Mouse (Mus musculus): ENCODE data around the gene Nr2c1. TPM values are rescaled to one million over a fixed set of nuclear protein-coding genes. Genes with fewer than 3 reads are reported as not detected.

The Nr2c1 gene
- polyA plus RNA-seq, 1 experiment = 2.8 TPM

- Histone ChIP-seq H3K36me3 (ENCODE audit: control insufficient read depth, insufficient read depth, low read length) (peaks cover 5% of the 10 kb centered on the region), H3K27me3 (ENCODE audit: control insufficient read depth, insufficient read depth, low read length) (no peaks in the 10 kb centered on the region), H3K4me3 (ENCODE audit: low read depth, low read length) (no peak overlapping the region), H3K4me1 (ENCODE audit: control insufficient read depth, insufficient read depth, insufficient read length, low read length) (peaks cover 8% of the 10 kb centered on the region), H3K27ac (ENCODE audit: insufficient read depth, low read depth, low read length) (peak overlapping the region; percentile 80)
- TF ChIP-seq CTCF (IDR thresholded peaks at IDR 0.05; ENCODE audit: extremely low read depth, insufficient read length, insufficient replicate concordance, low read depth, low read length) (no peak), POLR2A (IDR thresholded peaks at IDR 0.05; ENCODE audit: low read depth, low read length) (no peak)
Measured at GRCm38 (mm10) chr10:94153841-94154240, 6.0 kb downstream of the Nr2c1 start.

DNA sequence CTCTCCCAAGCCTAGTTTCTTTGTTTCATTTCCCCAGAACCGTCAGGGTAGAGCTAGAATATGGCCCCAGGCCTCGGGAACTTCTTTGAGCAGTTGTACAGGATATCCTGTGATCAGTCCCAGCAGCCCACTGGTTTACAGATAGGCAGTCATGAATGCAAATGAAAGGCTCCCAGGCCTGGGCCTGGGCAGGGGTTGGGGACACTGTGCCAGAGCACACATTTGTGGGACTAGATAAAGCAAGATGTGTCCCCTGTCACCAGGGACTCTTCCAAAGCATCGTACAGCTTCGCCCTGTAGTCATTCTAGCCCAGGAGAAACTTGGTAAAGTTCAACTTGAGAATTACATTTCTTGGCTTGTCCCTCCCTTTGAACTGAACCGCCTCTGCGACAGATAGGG is 11.1 kb downstream of the Nr2c1 start:
- no peaks in the 10 kb centered on the region for H3K27me3 ChIP-seq (ENCODE audit: control insufficient read depth, insufficient read depth, low read length)
- no peak for TF ChIP-seq POLR2A (IDR thresholded peaks at IDR 0.05; ENCODE audit: low read depth, low read length)
- no peak for TF ChIP-seq CTCF (IDR thresholded peaks at IDR 0.05; ENCODE audit: extremely low read depth, insufficient read length, insufficient replicate concordance, low read depth, low read length)

GRCm38 (mm10) chr10:94159406-94159805 is 11.6 kb downstream of the Nr2c1 start:
- H3K27ac ChIP-seq (ENCODE audit: insufficient read depth, low read depth, low read length) = no peak overlapping the region
- H3K4me1 ChIP-seq (ENCODE audit: control insufficient read depth, insufficient read depth, insufficient read length, low read length) = no peaks in the 10 kb centered on the region
- H3K27me3 ChIP-seq (ENCODE audit: control insufficient read depth, insufficient read depth, low read length) = no peaks in the 10 kb centered on the region
- TF ChIP-seq POLR2A (IDR thresholded peaks at IDR 0.05; ENCODE audit: low read depth, low read length) (no peak), CTCF (IDR thresholded peaks at IDR 0.05; ENCODE audit: extremely low read depth, insufficient read length, insufficient replicate concordance, low read depth, low read length) (no peak)
- H3K36me3 ChIP-seq (ENCODE audit: control insufficient read depth, insufficient read depth, low read length) = peaks cover 28% of the 10 kb centered on the region
- whole genome bisulfite sequencing = 96% methylated on average over 4 of the region's 4 CpGs
- H3K4me3 ChIP-seq (ENCODE audit: low read depth, low read length) = no peak overlapping the region

More for the DNA sequence above, 11.1 kb downstream of the Nr2c1 start:
- WGBS = 95% methylated on average over 6 of the region's 6 CpGs
- Histone ChIP-seq H3K4me1 (ENCODE audit: control insufficient read depth, insufficient read depth, insufficient read length, low read length) (no peaks in the 10 kb centered on the region), H3K4me3 (ENCODE audit: low read depth, low read length) (no peak overlapping the region), H3K27ac (ENCODE audit: insufficient read depth, low read depth, low read length) (no peak overlapping the region), H3K36me3 (ENCODE audit: control insufficient read depth, insufficient read depth, low read length) (peaks cover 24% of the 10 kb centered on the region)

GRCm38 (mm10) chr10:94161051-94161765 is 13.4 kb downstream of the Nr2c1 start:
- 93% methylated on average over 5 of the region's 5 CpGs for WGBS
- TF ChIP-seq POLR2A (IDR thresholded peaks at IDR 0.05; ENCODE audit: low read depth, low read length) (no peak), CTCF (IDR thresholded peaks at IDR 0.05; ENCODE audit: extremely low read depth, insufficient read length, insufficient replicate concordance, low read depth, low read length) (no peak)
- peaks cover 36% of the 10 kb centered on the region for H3K36me3 ChIP-seq (ENCODE audit: control insufficient read depth, insufficient read depth, low read length)
- no peaks in the 10 kb centered on the region for H3K27me3 ChIP-seq (ENCODE audit: control insufficient read depth, insufficient read depth, low read length)
- H3K4me3 ChIP-seq (ENCODE audit: low read depth, low read length) = no peak overlapping the region
- H3K4me1 ChIP-seq (ENCODE audit: control insufficient read depth, insufficient read depth, insufficient read length, low read length) = no peaks in the 10 kb centered on the region
- H3K27ac ChIP-seq (ENCODE audit: insufficient read depth, low read depth, low read length) = no peak overlapping the region

DNA sequence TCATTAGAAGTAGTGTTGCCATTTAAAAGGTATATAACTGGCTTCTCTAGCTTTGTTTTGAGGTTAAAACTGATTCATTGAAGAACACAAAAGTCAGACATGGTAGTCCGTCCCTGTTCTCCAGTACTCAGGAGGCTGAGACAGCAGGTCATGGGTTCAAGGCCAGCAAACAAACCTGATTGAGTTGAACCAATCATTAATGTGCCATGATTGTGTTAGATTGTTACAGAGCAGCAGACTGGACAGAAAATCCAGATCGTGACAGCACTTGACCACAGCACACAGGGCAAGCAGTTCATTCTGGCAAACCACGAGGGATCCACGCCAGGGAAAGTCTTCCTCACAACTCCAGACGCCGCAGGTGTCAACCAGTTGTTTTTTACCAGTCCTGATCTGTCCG is 14.2 kb downstream of the Nr2c1 start:
- TF ChIP-seq POLR2A (IDR thresholded peaks at IDR 0.05; ENCODE audit: low read depth, low read length) (no peak), CTCF (IDR thresholded peaks at IDR 0.05; ENCODE audit: extremely low read depth, insufficient read length, insufficient replicate concordance, low read depth, low read length) (no peak)
- Histone ChIP-seq H3K4me3 (ENCODE audit: low read depth, low read length) (no peak overlapping the region), H3K4me1 (ENCODE audit: control insufficient read depth, insufficient read depth, insufficient read length, low read length) (no peaks in the 10 kb centered on the region), H3K36me3 (ENCODE audit: control insufficient read depth, insufficient read depth, low read length) (peaks cover 39% of the 10 kb centered on the region), H3K27me3 (ENCODE audit: control insufficient read depth, insufficient read depth, low read length) (no peaks in the 10 kb centered on the region), H3K27ac (ENCODE audit: insufficient read depth, low read depth, low read length) (no peak overlapping the region)
- WGBS = 95% methylated on average over 7 of the region's 7 CpGs

- WGBS = 83% methylated on average over 5 of the region's 5 CpGs
- H3K36me3 ChIP-seq (ENCODE audit: control insufficient read depth, insufficient read depth, low read length) = peaks cover 50% of the 10 kb centered on the region
- TF ChIP-seq POLR2A (IDR thresholded peaks at IDR 0.05; ENCODE audit: low read depth, low read length) = no peak
- no peak for TF ChIP-seq CTCF (IDR thresholded peaks at IDR 0.05; ENCODE audit: extremely low read depth, insufficient read length, insufficient replicate concordance, low read depth, low read length)
Measured at GRCm38 (mm10) chr10:94164104-94164845, 16.5 kb downstream of the Nr2c1 start.

DNA sequence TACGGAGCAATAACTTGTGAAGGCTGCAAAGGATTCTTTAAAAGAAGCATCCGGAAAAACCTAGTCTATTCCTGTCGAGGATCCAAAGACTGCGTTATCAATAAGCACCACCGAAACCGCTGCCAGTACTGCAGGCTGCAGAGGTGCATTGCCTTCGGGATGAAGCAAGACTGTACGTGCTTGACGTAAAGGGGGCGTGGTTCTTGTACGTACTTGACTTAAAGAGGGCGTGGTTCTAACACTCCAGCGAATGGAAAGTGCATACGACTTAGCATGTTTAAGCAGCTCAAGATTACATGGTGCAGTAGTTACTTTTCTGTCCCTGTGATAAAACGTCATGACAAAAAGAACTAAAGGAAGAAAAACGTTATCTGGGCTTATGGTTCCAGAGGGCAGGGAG is 17.6 kb downstream of the Nr2c1 start:
- TF ChIP-seq POLR2A (IDR thresholded peaks at IDR 0.05; ENCODE audit: low read depth, low read length) = no peak
- no peak for TF ChIP-seq CTCF (IDR thresholded peaks at IDR 0.05; ENCODE audit: extremely low read depth, insufficient read length, insufficient replicate concordance, low read depth, low read length)
- Histone ChIP-seq H3K4me1 (ENCODE audit: control insufficient read depth, insufficient read depth, insufficient read length, low read length) (no peaks in the 10 kb centered on the region), H3K4me3 (ENCODE audit: low read depth, low read length) (no peak overlapping the region), H3K27me3 (ENCODE audit: control insufficient read depth, insufficient read depth, low read length) (no peaks in the 10 kb centered on the region), H3K36me3 (ENCODE audit: control insufficient read depth, insufficient read depth, low read length) (peaks cover 53% of the 10 kb centered on the region), H3K27ac (ENCODE audit: insufficient read depth, low read depth, low read length) (no peak overlapping the region)
- 78% methylated on average over 16 of the region's 16 CpGs for WGBS

More at GRCm38 (mm10) chr10:94164104-94164845, 16.5 kb downstream of the Nr2c1 start:
- no peaks in the 10 kb centered on the region for H3K27me3 ChIP-seq (ENCODE audit: control insufficient read depth, insufficient read depth, low read length)
- no peak overlapping the region for H3K4me3 ChIP-seq (ENCODE audit: low read depth, low read length)
- H3K27ac ChIP-seq (ENCODE audit: insufficient read depth, low read depth, low read length) = no peak overlapping the region
- H3K4me1 ChIP-seq (ENCODE audit: control insufficient read depth, insufficient read depth, insufficient read length, low read length) = no peaks in the 10 kb centered on the region
